Mouse (Mus musculus) lung, postnatal 4 days (tissue): ENCODE results near the gene Tmem164.
A peak's percentile ranks its signal among the peaks of the same experiment; 100 is the strongest.

Source experiments
- DNase-seq, 2 experiments: peaks; one replicate each; pipeline ENCODE4 v3.0.0; 2021

Gene Tmem164

DNA sequence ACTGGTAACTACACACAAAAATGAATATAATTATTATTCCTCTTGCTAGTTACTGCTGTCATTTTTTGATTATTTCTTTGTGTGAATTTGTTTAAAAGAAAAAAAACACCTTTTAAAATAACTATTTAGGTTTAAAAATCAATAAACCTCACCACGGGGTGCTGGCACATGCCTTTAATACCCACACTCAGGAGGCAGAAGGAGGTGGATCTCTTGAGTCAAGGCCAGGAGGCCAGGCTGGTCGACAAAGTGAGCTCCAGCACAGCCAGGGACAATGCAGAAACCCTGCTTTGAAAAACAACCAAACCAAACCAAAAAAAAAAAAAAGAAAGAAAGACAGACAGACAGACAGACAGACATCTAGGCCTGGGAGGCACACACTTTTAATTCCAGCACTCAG is 12.1 kb downstream of the Tmem164 start:
- no peak for DNase-seq

DNA sequence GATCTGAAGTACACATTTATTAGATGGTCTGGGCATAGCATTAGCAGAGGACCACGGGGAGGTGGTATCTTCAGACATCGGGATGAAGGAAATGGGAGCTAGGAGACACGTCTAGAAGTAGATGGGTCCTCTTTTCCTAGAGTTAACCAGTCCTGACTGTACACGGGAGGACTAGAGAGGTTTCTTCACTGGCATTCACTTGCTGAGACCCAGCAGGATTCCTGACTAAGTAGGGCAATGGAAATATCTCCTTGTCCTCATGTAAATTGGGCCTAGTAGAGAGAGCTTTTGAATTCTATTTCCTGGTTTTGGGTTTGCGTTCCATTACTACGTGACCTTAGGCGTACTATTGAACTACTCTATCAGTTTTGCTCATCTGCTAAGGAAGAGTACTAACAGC is 13.1 kb downstream of the Tmem164 start:
- no peak for DNase-seq

DNA sequence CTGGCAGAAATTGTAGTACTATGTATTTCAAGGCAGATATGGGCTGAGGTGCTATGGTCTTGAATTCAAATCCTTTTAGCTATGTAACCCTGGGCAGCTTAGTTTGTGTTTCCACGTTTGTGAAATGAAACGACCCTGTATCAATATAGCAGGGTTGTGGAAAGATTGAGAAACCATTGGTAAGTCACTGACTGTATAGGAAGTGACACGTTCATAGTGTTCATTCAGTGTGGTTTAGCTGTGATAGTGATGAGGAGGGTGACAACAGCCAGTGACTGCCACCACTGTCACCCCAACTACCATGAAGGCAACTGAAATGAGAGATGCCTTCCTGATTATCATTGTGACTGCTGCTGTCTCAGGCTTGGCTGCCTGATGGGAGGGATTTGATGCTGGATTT is 13.7 kb downstream of the Tmem164 start:
- no peak for DNase-seq

DNA sequence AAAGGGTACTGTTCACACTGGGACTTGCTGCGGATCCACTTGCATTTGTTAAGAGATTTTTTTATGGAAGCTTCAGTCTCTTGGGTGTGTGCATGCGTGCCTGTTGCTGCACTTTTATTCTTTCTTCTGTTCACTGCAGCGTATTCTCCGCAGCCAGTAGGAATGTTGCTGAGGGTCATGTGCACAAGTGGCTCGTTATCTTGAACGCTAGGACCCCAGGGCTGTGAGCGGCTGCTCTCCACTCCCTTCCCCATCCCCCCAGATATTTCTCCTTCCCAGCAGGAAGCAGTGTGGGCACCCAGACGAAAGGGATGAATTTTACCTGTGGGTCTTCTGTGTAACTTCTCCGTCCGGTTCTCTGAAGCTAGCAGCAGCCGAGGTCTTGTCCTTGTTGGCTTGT is 15.6 kb downstream of the Tmem164 start:
- DNase-seq = no peak

DNA sequence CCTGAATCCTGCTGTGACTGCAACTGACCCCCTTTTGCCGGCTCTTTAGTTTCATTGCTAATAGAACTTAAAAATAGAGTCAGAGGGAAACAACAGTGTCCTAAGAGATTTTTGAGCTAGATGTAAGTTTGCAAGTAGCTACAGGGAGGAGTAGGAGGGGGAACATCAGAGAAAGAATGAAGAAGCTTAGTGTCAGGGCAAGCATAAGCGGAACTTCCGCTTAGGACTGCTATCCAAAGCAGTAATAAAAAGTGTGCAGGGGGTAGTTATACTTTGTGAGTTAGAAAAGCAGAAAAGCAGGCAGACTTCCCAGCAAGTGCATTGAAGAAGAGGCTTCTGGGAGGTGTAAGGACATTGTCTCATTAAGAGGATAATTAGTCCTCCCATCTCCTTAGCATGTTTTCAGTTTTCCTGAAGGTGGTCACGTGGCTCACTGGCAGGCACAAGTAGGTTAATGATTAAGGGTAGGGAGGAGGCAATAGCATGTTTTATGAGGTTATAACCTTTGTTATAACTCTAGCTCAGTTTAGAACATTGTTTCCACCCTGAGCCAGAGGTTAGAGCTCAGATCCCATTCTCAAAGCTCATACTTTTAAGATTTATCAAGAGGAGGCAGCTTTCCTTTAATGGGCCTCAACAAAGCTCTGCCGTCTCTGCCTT is 16.5 kb downstream of the Tmem164 start:
- no peak for DNase-seq

DNA sequence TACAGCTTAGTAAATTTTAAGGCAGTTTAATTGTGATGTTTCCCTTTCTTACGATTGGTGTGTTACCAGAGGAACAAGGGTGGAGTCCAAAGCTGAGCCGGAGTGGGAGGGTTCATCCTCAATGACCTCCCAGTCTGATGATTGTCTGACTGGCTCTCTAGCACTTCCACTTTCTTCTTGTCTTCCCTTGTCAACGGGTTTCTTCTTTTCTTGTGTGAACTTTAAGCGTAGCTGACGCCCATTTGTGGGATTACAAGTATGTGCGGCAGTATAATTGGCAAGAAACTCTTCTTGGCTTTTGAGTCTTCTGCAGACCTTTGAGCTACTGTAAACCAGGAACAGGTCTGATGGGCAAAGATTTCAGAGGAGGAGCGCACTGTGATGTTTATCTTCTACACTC is 17.0 kb downstream of the Tmem164 start:
- DNase-seq = no peak

DNA sequence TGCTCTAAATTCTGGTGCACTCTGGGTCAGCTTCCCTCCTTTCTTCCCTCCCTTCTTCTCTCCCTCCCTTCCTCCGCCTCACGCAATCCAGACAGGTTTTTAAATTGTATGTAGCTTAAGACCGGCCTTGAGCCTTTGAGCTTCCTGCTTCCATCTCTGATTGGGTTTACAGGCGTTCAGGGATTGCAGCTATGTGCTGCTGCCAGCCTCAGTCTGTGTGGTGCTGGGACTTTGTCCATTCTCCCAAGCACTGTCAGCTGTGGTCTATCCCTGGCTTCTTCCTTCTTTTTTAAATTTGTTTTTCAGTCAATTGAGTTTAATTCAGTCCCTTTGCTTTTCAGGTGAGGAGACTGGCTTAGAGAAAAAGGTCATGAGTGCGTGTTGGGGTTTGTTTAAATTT is 20.9 kb downstream of the Tmem164 start:
- no peak for DNase-seq

DNA sequence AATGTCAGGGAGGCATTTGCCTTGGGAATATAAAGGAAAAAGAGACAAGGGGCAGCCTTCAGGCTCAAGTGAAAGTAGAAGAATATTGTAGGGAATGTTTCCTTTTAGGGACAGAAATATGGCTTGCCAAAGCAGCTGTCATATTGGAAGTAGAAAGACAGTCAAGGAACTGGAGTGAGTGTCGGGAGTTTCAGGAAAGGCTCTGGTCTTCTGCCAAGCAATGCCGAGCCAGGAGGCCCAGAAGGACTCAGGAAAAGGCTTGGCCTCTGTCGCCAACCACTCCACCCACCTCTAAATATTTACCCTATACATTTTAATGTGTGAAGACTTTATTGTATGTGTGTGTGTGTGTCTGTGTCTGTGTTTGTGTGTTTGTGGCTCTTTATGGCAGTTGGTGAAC is 21.4 kb downstream of the Tmem164 start:
- DNase-seq = peak; percentile 38 to 58

DNA sequence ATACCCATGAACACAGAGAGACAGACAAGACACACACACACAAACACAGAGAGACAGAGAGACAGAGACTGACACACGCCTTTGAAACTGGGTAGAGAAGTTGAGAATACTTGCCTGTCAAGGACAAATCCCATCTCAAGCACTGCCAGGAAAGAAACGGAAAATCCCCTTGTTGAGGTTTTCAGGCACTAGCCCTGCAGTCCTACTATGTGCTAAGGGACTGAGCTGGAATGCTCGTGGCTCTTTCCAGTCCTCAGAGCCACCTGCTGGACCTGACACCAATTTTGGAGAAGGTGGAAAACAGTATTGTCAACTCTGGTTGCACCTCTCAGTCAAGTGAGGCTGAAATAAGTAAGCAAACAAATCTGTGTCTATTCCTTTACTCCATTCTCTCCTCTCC is 22.7 kb downstream of the Tmem164 start:
- no peak for DNase-seq

DNA sequence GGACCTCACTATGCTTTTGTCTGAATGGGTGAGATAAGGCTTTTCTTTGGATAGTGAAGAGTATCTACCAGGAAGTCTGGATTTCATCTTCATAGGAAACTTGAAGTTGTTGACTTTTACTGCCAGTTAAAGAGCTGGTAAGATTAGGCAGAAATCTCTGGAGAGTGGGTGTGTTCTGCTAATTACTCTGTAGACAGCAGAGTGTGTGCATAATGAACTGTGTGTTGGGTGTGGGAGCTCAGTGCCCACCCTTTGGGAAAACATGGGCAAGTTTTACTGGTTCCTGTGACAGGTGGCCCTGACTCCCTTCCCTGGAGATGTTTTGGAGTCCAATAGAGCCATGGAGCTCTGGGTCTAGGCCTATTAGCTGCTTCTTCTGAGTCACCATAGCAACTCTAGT is 27.1 kb downstream of the Tmem164 start:
- DNase-seq = no peak

DNA sequence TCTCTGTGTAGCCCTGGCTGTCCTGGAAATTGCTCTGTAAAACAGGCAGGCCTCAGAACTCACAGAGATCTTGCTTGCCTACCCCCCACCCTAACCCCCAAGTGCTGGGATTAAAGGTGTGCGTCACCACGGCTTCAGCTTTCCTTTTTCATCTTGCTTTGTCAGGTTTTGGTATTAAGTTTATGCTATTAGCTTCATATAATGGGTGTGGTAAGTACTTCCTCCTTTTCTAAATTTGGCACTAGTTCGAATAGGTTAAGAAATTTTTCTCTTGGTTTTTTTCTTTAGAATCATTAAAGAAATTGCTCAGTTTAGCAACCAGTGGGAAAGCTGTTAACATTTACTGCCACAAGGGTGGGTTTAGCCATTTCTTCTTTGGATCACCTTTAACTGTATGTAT is 34.8 kb downstream of the Tmem164 start:
- DNase-seq = no peak

DNA sequence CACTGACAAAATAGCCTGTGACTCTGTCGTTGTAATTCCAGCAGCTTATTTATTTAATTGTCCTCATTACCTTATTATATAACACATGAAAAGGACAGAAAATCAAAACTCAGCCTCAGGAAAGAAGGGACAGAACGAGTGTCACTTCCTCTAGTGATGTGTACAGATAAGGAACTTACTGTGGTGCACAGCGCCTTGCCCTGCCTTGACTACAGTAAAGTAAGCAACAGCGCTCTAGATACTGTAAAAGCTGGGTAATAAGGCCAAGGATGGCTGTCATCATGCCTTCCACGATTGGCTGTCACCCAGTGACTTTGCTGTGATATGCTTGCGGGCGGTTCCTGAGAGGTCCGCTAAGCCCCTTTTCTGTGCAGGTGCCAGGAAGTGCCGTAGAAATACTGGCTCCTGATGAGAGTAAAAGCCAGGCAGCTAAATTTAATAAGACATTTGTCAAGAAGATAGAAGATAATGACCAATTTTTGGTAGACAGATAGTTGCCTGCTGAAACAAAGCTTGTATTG is 36.8 kb downstream of the Tmem164 start:
- no peak for DNase-seq

DNA sequence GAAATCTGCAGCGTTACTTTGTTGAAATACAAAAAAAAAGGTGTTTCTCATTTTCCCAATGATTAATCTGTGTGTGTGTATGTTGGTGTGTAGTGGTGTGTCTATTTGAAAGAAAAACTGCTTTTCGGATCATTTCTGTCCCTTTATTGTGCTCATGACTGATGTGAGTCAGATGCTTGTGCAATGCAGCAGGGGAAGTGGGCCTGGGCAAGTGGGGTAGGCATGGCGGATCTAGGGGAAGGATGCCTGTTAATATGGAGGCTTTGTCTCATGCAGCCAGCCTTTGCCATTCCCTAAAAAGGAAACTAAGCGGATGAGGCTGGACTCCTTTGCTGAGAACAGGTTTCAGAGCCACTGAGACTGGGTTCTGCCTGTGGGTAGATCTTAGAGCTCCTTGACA is 37.6 kb downstream of the Tmem164 start:
- no peak for DNase-seq

DNA sequence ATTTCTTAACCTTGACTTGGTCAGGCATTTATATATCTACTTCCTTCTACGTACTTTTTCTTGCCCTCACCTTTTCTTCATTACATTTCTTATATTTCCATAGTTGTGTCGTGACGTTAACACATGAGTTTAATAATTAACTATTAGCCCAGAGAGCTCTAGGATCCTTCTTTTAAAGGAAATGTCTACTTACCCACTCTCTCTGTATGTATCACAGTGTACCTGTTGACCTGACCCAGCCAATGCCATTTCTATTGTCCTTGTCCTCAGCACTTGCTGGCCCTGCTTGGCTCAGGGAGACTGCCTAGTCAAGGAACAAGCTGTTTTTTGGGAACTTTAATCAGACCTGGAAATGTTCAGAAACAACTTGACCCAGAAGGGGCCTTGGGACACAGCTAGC is 40.7 kb downstream of the Tmem164 start:
- DNase-seq = no peak

DNA sequence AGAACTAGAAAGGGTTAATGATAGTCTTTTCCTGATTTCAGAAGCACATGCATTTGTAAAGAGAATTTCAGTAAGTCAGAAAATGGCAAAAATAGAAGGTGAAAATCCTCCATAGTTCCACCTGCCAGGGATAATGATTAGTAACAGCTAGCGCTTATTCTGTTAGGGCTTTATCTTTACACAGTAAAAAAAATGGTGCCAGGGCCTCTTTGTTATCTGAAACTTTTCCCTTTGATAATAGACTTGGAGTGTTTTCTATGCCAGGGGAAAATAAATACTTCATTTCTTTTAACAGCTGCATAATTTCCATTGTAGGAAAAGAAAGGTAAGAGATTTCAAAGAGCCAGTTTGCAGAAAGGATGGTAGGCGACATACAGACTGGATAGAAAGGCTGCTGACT is 43.0 kb downstream of the Tmem164 start:
- DNase-seq = no peak

DNA sequence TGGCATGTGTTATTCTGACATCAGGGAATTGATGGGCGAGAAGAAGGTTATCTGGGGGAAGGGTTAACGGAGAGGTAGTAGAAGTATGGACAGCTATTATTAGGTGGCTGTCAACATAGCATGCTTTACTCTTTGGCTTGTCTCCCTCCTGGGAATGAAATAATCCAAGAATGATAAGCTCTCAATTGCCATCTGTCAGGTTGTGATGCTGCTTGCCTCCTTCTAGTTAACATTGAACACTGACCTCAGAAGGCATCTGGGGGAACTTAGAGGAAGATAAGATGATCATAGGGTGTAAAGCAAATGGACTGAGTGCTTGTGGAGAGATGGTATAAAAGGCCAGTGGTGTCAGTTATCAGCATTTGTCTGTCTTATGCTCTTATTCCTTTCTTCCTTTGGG is 44.4 kb downstream of the Tmem164 start:
- no peak for DNase-seq

DNA sequence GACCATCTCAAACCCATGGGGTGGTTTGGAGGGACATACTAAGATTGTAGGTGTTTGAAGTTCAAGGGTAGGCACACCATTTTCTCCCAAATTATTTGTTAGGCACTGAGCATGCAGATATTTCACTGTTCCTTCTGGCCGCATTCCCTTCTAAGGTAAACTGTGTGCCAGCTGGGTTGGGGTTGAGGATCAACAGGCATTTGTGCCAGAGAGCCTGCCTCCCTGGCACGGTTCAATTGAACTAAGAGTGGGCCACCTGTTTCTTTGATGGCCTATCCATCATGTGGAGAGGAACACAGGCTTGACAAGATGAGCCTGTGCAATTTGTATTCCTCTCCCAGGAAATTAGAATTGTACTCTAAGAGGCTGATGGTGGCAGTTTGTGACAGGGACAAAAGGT is 45.1 kb downstream of the Tmem164 start:
- no peak for DNase-seq

DNA sequence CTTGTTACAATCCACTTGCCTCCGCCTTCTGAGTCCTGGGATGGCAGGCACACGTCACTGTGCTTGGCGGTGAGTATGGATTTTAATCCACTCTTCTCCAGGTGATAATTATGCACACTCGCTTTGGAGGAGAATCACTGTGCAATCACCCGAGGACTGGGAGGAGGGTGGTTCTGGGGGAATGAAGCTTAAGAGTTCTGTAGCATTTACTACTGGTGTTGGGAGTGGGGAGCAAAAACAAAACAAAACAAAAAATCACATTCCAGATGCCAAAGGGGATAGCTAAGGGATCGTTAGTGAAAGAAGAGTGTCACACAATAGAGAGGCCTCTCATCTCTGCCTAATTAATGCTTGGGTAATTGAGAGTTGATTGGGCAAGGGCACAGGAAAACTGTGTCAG is 46.6 kb downstream of the Tmem164 start:
- DNase-seq = no peak

DNA sequence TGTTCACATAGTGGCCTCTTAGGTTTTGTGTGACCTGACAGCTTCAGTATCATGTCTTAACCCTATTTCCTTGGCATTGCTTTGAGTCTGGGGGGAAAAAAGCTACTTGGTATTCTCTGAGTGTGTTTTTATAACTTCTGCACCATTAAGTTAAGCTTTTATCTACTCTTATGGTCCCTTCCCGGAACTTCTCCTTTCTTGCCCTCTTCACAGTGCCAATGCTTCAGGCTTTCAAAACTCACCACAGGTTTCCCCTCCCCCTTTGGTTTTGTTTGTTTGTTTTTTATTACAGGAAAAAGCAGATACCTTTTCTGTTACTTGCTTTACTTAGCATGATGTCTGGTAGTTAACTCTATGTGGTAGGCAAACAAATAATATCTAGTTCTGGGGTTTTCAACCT is 47.8 kb downstream of the Tmem164 start:
- DNase-seq = no peak

DNA sequence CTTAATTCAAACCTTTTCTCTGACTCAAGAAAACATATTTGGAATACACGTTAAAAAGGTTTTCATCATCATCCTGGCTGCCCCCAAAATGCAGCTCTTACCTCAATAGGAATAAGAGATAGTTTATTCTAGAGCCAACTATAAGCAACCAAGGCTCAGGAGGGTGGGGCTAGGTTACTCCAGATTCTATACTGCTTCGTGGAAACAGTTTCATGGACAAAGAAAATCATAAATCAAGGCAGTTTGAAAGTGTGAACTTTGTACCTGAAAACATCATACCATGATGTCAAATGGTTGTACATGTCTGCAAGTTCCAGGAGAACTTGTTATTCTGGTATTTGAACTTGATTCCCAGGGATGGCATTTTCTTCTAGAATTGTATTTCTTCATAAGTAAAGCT is 48.3 kb downstream of the Tmem164 start:
- no peak for DNase-seq

DNA sequence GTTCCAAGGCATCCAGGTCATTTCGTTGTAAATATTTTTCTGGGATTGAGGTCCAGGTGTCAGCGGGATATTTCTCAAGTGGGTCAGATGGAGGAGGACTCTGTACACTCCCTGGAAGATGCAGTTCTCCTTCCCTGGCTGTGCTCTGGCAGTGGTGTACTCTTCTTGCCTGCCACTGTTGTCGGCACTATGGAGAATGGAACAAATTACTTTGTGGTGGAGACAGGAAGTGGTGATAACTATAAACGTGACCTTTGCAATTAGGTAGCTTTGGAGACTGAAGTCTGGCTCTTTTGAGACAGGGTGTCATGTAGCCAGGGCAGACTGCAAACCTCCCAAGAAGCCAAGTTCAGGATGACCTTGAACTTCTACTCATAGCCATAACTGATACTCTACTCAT is 55.9 kb downstream of the Tmem164 start:
- no peak for DNase-seq

DNA sequence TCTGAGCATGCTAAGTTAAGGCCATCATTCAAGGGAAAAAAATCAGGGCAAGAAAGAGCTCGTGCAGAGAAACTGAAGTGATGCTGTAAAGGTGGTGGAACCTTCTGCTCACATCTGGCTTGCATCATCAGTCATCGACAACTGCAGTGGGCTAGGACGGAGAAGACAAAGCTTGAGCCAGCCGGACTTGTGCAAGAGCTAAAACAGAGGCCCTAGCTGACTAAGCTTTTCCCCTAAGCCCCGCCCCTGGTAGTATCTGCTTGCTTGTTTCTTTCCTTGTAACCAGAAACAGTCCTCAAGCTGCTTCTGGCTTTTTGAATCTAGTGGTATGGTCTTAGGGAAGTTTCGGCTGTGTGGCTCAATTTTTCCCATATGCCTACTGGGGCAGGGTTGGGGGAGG is 56.5 kb downstream of the Tmem164 start:
- peak; percentile 11 to 34 for DNase-seq

DNA sequence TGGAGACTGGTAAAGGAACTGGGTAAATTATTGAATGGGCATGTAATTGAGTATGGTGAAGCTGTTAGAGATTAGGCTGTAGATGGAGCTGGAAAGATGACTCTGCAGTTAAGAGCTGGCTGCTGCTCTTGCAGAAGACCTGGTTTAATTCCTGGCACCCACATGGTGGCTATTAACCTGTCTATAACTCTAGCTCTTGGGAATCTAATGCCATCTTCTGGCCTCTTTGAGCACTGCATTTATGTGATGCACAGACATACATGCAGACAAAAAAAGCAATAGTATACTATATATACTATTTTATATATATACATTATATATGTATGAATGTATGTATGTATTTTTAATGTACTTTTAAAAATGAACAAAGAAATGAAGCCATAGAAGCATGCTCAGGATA is 66.2 kb downstream of the Tmem164 start:
- DNase-seq = no peak

DNA sequence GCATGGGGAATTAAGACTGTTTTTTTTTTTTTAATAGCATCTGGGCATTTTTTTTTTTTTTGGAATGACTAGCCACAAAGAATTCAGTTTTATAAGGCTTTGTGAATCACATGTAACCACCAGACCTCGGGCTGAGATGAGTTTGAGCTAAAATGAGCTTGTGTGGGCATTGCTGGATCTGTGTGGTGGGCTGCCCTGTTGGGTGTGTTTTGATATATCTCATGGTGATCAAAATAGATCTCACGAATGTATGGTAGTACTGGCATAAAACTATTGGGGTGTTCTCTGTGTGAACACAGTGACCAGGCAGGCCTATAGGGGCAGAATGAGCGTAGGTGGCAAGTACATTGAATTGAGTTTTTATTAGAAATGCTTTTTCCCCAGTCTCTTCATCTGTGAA is 67.4 kb downstream of the Tmem164 start:
- no peak for DNase-seq

DNA sequence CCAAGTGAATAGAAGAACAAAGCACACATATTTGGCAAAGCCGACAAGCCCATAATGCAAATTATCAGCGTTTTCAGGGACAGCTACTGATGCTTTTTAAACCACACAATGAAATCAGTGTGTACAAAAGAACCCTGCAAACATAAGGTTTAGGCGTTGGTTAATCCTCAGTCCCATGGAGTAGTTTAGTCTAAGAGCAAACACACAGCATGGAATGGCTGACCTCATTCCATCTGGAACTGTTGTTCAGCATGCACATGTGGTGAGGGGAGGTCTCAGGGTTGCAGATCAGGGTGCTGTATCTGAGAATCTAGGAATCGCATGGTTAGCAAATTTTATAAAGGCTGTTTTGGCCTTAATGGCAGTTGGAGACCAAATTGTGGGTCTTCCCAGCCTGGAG is 69.6 kb downstream of the Tmem164 start:
- no peak for DNase-seq

DNA sequence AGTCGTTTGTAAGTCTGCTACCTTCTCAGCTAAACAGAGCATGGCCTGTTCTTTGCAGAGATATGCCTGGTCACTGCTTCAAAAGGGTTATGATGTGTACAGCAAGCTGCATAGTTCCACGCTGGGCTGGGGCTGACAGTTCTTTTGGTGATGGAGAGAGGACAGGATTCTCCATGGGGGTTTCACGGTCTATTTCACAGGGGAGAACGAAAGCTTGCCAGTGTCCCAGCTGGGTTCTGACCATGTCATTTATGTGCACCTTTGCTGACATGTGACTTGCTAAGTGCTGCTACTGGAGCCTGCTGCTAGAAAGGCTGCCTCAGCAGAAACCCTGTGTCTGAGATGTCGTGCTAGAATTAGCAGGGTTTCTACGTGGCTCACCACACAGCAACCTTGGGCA is 74.3 kb downstream of the Tmem164 start:
- no peak for DNase-seq
